Mouse (Mus musculus) small intestine, adult 2 months (tissue): ENCODE measurements around the gene Tpst1.

Experiments used
- CTCF ChIP-seq: fragments of 200-500 bp; IDR thresholded peaks from 2 replicates; pipeline ENCODE4 v1.5.1; 2012; ENCODE audit warnings: low read depth, mild to moderate bottlenecking, control low read depth, inconsistent platforms, low read length, moderate library complexity, mixed read lengths; ENCODE audit not compliant: insufficient replicate concordance, insufficient read length; ENCODE audit errors: extremely low read depth
- POLR2A ChIP-seq: fragments of 200-500 bp; IDR thresholded peaks from 2 replicates; pipeline ENCODE4 v1.6.1; 2012; ENCODE audit warnings: low read depth, mild to moderate bottlenecking, control low read depth, inconsistent platforms, low read length, moderate library complexity

DNA sequence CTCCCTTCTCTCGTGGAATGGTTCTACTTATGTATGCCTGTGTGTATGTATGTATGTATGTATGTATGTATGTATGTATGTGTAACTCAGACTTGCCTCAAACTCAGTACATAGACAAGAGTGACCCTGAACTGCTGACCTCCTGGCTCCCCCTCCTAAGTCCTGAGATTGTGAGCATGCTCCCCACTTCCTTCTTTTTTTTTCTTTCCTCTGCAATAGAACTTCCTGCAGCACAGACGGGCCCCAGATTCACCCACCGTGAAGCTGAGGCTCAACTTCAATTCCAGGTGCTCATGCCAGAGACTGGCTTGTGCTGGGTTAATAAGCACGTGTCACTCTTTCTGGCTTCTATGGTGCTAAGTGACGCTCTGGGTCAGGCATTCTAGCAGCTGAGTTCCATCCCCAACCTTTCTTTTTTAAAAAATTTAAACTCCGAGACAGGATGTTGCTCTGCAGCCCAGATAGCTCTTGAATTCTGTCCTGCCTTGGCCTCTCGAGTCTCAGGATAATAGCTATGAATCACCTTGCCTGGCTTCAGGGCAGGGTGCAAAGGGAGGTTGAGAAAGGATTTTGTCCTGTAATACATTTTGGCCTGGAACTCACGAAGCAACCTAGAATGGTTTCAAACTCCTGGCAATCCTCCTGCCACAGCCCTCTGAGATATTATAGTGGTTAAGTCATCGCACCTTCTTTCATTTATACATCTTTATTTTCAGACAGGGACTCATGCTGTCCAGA is 5.1 kb downstream of the Tpst1 start:
- TF ChIP-seq CTCF (no peak), POLR2A (no peak)
